Mouse (Mus musculus) liver, embryonic 12.5 days (tissue): ENCODE data around the gene Ctxn1. TPM values are rescaled to one million over a fixed set of nuclear protein-coding genes. Genes with fewer than 3 reads are reported as not detected.

ENCODE experiments used
- ATAC-seq: fragments of 200-750 bp; cut with Nextera tagmentation; 2 replicates; pipeline ENCODE4 v1.8.0; 2017; ENCODE audit warnings: moderate number of reproducible peaks, mild to moderate bottlenecking, moderate library complexity
- H3K27ac ChIP-seq: fragments of 300-500 bp; sonication (generic); 2 replicates; pipeline ENCODE4 v1.5.1; 2016; ENCODE audit warnings: mild to moderate bottlenecking
- H3K27me3 ChIP-seq: fragments of 300-500 bp; sonication (generic); replicated peaks from 2 replicates; pipeline ENCODE4 v1.6.1; 2016; ENCODE audit warnings: mild to moderate bottlenecking, moderate library complexity
- H3K36me3 ChIP-seq: fragments of 300-500 bp; sonication (generic); 2 replicates; pipeline ENCODE4 v1.6.1; 2016; ENCODE audit warnings: mild to moderate bottlenecking, moderate library complexity
- H3K4me1 ChIP-seq: fragments of 300-500 bp; sonication (generic); 2 replicates; pipeline ENCODE4 v1.6.1; 2016
- H3K4me2 ChIP-seq: fragments of 300-500 bp; sonication (generic); 2 replicates; pipeline ENCODE4 v1.6.1; 2016; ENCODE audit warnings: mild to moderate bottlenecking, moderate library complexity
- H3K4me3 ChIP-seq: fragments of 300-500 bp; sonication (generic); 2 replicates; pipeline ENCODE4 v1.5.1; 2016; ENCODE audit warnings: mild to moderate bottlenecking, moderate library complexity
- H3K9ac ChIP-seq: fragments of 300-500 bp; sonication (generic); 2 replicates; pipeline ENCODE4 v1.6.1; 2016; ENCODE audit warnings: mild to moderate bottlenecking, moderate library complexity
- H3K9me3 ChIP-seq: fragments of 300-500 bp; sonication (generic); replicated peaks from 2 replicates; pipeline ENCODE4 v1.6.1; 2016; ENCODE audit warnings: mild to moderate bottlenecking, moderate library complexity
- WGBS: fragments of 180-500 bp; shearing (Covaris S2); methylation state at CpG from one replicate; pipeline ENCODE4 v1.1.7; 2016; ENCODE audit not compliant: insufficient replicate concordance; 5-methylcytosine and 5-hydroxymethylcytosine counted together
- polyA plus RNA-seq: library from polyadenylated mRNA; unstranded; fragments of >200 nt; fragmentation: Nextera tagmentation; extraction: Ambion mirVana; gene quantifications from 2 replicates; pipeline ENCODE4 v1.2.1, GENCODE M21; 2016

Gene Ctxn1
- 5.5 and 7.1 TPM in 2 replicates for polyA plus RNA-seq

DNA sequence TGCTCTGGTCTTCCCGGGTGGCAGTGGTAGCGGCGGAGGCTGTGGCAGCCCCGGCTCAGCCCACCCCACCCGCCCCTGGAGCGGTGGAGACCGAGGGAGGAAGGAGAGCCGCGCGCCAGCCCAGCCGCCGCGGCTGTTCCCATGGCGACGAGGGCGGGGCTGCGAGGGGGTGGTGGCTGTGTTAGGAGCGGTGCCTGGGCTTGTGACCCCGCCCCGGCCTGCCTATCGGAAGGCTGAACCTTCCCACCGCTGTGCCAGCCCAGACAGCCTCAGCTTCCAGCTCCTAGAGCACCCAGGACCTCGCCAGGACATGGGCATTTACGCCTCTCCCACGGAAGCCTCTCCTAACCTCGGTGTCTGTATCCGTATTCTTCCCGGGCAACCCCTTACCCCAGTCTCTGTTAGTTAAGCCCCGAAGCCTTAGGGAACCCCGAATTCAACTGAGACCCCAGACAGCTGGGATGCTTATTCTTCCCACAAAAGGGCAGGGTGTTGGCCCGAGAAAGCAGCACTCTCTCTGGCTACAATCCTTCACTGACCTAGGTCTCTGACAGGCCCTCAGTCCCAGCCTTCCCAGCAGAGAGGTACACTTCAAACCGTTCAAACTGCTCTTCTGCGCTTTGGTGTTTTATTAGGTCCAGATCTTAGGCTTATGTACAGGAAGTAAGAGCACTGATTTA, at the start of gene Ctxn1:
Gene Ctxn1, minus strand, starts transcription at position 150 of the 680 bp plus-strand sequence.
- 9% methylated on average over 33 of the region's 33 CpGs for WGBS
- peak within 1 kb of the TSS; percentile 64 for H3K4me3 ChIP-seq
- H3K27me3 ChIP-seq = no peaks in the 10 kb centered on the region
- H3K9me3 ChIP-seq = no peaks in the 10 kb centered on the region
- peak within 1 kb of the TSS; percentile 99 for H3K4me2 ChIP-seq
- peak within 1 kb of the TSS; percentile 75 for H3K27ac ChIP-seq
- H3K9ac ChIP-seq = peak within 1 kb of the TSS; percentile 70
- peaks cover 24% of the 10 kb centered on the region for H3K4me1 ChIP-seq
- ATAC-seq = peak; percentile 94
- peaks cover 76% of the 10 kb centered on the region for H3K36me3 ChIP-seq

DNA sequence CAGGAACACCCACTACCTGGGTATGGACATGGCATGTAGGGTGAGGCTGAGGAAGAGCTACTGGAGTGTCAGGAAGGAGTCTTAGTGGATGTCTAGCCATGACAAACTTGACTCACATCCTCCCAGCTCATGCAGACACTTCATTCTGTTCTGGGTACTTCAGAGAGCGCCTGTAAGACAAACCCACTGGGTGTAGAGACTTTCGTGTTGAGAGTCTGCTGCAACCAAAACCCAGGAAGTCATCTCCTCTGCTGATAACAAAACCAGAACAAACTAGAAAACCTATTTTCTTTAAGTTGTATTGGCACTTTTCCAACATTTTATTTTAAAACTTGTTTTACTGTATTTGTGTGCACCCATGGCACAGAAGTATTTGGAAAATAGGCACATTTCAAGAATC, 46.8 kb upstream of the Ctxn1 start:
- Histone ChIP-seq H3K4me2 (no peak overlapping the region), H3K4me3 (no peak overlapping the region), H3K36me3 (peaks cover 100% of the 10 kb centered on the region), H3K9ac (no peak overlapping the region), H3K27ac (0 out of 2 replicates have a peak overlapping the region, but pooled peaks have one; percentile 59), H3K4me1 (peaks cover 29% of the 10 kb centered on the region), H3K9me3 (no peaks in the 10 kb centered on the region), H3K27me3 (no peaks in the 10 kb centered on the region)
- WGBS = 71% methylated on average over 2 of the region's 2 CpGs
- no peak for ATAC-seq

DNA sequence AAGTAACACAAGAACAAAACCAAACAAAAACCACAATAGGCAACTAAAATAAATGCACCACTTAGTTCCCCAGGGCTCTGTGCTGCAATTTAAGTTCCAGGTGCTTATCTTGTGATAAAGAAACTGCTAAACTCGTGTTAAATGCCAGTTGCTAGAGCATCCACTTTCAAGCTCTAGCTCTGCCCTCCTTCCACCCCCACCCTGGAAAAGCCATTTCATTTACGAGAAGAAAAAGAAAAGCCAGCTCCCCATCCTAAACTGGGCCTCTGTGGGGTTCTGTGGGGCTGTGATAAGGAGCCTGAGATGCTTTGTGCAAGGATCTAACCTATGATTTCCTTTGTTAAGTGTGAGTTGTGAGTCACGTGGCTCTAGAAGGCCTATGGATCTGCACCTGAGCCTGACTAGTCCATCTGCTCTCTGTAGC, 45.1 kb upstream of the Ctxn1 start:
- peak overlapping the region; percentile 59 for H3K27ac ChIP-seq
- H3K4me3 ChIP-seq = no peak overlapping the region
- peaks cover 99% of the 10 kb centered on the region for H3K36me3 ChIP-seq
- peaks cover 29% of the 10 kb centered on the region for H3K4me1 ChIP-seq
- H3K9ac ChIP-seq = no peak overlapping the region
- ATAC-seq = peak; percentile 91
- WGBS = 25% methylated on average over 3 of the region's 3 CpGs
- no peaks in the 10 kb centered on the region for H3K9me3 ChIP-seq
- H3K4me2 ChIP-seq = peak overlapping the region; percentile 19; the same call in 1 of the 2 replicates
- H3K27me3 ChIP-seq = no peaks in the 10 kb centered on the region

DNA sequence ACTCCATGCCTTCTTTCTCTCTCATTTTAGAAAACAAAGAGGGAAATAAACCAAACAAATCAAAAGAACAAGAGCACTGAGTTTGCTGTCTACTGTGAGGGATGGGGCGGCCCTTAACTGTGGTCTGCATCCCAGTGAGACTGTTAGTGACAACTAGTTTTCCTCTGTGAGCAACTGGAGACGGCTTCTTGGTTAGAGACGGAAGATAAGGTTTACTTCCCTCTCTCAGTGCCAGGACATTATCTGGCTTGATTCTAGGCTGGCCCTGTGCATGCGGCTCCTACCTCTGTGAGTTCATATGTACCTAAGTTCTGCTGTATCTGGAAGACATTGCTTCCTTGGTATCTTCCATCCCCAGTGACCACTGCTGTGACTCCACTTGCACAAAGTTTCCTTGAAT, 38.7 kb upstream of the Ctxn1 start:
- WGBS = 63% methylated on average over 4 of the region's 4 CpGs
- Histone ChIP-seq H3K27me3 (no peaks in the 10 kb centered on the region), H3K9me3 (no peaks in the 10 kb centered on the region), H3K27ac (no peak overlapping the region), H3K4me2 (no peak overlapping the region), H3K9ac (no peak overlapping the region), H3K4me3 (no peak overlapping the region), H3K36me3 (peaks cover 98% of the 10 kb centered on the region), H3K4me1 (no peaks in the 10 kb centered on the region)
- ATAC-seq = no peak

DNA sequence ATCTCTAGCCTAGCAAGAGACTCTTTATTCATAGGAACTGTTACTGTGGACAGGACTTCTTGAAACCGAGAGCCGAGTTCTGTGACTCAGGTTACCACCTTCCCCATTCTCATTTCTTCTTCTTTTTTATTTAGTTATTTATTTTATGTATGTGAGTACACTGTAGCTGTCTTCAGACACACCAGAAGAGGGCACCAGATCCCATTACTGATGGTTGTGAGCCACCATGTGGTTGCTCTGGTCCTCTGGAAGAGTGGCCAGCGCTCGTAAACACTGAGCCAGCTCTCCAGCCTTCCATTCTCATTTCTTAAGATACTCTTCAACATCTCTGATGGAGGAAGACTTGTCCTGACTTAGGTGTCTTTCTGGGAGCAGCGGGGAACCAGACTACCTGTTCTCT, 33.7 kb upstream of the Ctxn1 start:
- no peaks in the 10 kb centered on the region for H3K9me3 ChIP-seq
- no peak overlapping the region for H3K4me2 ChIP-seq
- no peak for ATAC-seq
- H3K4me3 ChIP-seq = no peak overlapping the region
- H3K36me3 ChIP-seq = peaks cover 98% of the 10 kb centered on the region
- no peak overlapping the region for H3K9ac ChIP-seq
- H3K27ac ChIP-seq = no peak overlapping the region
- 84% methylated on average over 5 of the region's 5 CpGs for WGBS
- no peaks in the 10 kb centered on the region for H3K4me1 ChIP-seq
- no peaks in the 10 kb centered on the region for H3K27me3 ChIP-seq

DNA sequence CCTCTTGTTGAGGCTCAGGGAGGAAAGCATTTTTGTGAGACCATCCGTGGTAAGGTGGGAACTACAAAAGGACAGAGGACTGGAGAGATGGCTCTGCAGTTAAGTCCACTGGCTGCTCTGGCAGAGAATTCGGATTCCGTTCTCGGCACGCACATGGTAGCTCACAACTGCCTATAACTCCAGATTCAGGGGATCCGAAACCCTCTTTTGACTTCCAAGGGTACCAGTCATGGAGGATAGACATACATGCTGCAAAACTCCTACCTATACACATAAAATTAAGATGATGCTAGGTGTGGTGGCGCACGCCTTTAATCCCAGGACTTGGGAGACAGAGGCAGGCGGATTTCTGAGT, 17.0 kb upstream of the Ctxn1 start:
- peak overlapping the region; percentile 88 for H3K4me3 ChIP-seq

DNA sequence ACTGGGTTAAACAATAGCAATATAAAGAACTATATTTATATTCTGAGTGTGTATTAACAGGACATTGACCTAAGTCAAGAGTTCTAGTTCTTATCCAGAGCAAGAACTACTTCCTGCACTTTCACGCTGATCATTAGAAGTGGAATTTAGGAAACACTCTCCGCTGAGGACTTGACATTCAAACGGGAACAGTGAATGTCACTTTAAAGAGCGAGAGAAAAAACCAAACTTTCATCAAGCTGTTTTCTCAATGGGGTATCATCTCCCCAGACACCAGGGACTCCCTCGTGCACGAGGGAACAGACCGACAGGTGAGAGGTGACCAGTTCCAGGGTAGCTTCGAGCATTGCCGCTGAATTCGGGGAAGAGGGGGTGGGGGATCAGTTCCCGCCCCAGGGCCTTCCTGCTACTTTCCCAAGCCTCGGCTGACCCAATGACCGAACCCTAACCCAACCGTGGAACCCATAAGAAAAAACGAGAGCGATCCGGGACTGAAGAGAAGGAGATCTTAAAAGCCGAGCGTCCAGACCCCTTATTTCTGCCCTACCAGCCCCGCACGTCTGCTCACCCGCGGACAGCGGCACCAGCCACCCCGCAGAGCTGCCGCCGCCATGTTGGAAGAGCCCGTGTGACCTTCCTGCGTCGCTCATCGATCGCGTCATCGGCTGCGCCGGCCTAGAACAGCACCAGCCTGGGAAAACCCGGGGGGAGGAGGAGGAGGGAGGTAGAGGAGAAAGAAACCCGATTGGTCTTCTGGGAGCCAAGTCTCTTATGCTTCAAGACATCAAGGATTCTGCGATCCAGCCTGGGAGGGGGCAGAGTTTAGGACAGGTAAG, 16.4 kb upstream of the Ctxn1 start, which contains the start of gene Timm44:
Gene Timm44, minus strand, starts transcription at position 639 of the 836 bp plus-strand sequence.
- under 1% methylated on average over 39 of the region's 39 CpGs for WGBS
- ATAC-seq = peak; percentile 96
- Histone ChIP-seq H3K4me3 (peak within 1 kb of the TSS; percentile 88), H3K9me3 (no peaks in the 10 kb centered on the region), H3K9ac (peak within 1 kb of the TSS; percentile 85), H3K36me3 (peaks cover 37% of the 10 kb centered on the region), H3K27ac (peak within 1 kb of the TSS; percentile 70), H3K4me1 (peaks cover 28% of the 10 kb centered on the region), H3K4me2 (peak within 1 kb of the TSS; percentile 86), H3K27me3 (no peaks in the 10 kb centered on the region)

More for the DNA sequence above, 17.0 kb upstream of the Ctxn1 start:
- peak overlapping the region; percentile 86 for H3K4me2 ChIP-seq
- peaks cover 31% of the 10 kb centered on the region for H3K36me3 ChIP-seq
- H3K9me3 ChIP-seq = no peaks in the 10 kb centered on the region
- H3K27ac ChIP-seq = peak overlapping the region; percentile 70
- no peaks in the 10 kb centered on the region for H3K27me3 ChIP-seq
- ATAC-seq = peak; percentile 62; the same call in 1 of the 2 replicates
- 21% methylated on average over 9 of the region's 9 CpGs for WGBS
- peaks cover 28% of the 10 kb centered on the region for H3K4me1 ChIP-seq
- peak overlapping the region; percentile 85 for H3K9ac ChIP-seq

DNA sequence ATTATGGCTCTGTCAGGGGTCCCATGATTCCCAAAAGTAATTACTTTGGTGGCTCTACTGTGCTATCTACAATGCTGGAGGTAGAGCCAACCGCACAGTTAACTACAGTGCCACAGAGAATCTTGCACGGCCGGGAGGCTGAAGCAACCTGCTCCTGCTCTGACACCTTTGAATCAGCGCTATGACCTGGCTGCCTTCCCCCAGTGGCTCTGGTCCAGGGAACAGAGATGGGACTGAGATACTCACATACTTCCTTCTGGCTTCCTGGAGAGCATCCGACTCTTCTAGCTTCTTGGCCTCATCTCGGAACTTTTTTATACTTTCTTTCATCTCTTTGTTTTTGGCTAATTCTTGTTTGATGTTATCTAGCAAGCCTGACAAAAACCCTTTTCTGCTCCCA, 10.5 kb upstream of the Ctxn1 start:
- peaks cover 96% of the 10 kb centered on the region for H3K36me3 ChIP-seq

DNA sequence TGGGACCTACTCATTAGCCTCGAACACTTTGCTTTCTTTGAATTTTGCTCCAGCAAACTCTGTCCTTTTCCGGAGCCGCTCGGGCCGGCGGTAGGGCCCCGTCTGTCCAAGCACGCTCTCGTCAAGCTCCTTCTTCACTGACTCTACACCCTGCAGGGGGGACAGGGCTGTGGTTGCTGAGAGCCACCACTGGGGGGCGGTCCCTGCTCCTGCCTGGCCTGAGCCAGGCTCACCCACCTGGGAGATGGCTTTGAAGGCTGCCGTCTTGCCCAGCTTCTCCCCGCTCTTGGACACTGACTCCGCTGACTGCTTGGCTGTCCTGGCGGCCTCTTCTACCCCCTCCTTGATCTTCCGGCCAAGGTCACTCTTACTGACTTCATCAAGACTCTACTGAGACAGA, 8.6 kb upstream of the Ctxn1 start:
- Histone ChIP-seq H3K9me3 (no peaks in the 10 kb centered on the region), H3K27me3 (no peaks in the 10 kb centered on the region), H3K36me3 (peaks cover 100% of the 10 kb centered on the region), H3K4me1 (no peaks in the 10 kb centered on the region), H3K9ac (no peak overlapping the region), H3K4me3 (no peak overlapping the region), H3K4me2 (no peak overlapping the region), H3K27ac (no peak overlapping the region)
- peak; percentile 63; the same call in 1 of the 2 replicates for ATAC-seq
- 84% methylated on average over 15 of the region's 15 CpGs for WGBS

More for the DNA sequence above, 10.5 kb upstream of the Ctxn1 start:
- H3K4me2 ChIP-seq = no peak overlapping the region
- H3K27ac ChIP-seq = no peak overlapping the region
- H3K9ac ChIP-seq = no peak overlapping the region
- H3K4me1 ChIP-seq = peaks cover 13% of the 10 kb centered on the region
- no peak overlapping the region for H3K4me3 ChIP-seq
- WGBS = 85% methylated on average over 6 of the region's 6 CpGs
- ATAC-seq = no peak
- no peaks in the 10 kb centered on the region for H3K27me3 ChIP-seq
- H3K9me3 ChIP-seq = no peaks in the 10 kb centered on the region

DNA sequence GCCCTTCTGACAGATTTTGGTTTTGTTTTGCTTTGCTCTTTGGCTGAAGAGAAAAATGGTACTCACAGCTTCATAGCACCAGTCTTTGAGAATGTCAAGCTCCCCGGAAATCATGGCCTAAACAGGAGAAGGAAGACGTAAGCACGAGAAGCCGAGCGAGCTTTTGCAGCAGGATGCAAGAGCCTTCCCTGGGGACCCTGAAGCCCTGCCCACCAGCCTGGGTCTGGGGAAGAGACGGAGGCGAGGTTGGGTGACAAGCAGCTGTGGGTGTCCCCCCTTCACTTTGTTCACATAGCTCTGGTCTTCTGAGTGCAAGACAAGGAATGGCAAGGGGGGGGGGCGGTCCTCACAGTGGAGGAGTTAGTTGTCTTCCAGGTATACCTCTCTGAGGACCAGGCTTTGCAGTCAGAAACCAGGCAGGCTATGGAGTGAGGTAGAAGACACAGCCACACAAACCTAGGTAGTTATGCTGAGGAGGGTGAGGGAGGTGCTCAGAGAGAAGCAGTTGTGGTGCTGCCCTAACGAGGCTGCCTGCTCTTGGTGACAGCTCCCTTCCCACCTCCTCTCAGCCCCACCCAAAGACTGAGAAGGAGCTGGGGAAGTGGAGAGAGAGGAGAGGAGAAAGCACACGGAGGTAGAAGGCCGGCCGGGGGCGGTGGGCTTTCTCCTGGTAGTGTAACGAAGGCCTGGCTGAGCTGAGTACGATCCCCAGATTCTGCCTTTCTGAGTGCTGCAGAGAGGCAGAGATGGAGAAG, 6.3 kb upstream of the Ctxn1 start:
- peaks cover 100% of the 10 kb centered on the region for H3K36me3 ChIP-seq
- H3K4me2 ChIP-seq = no peak overlapping the region
- H3K4me3 ChIP-seq = no peak overlapping the region
- H3K27ac ChIP-seq = no peak overlapping the region
- WGBS = 84% methylated on average over 15 of the region's 15 CpGs
- ATAC-seq = no peak
- H3K9ac ChIP-seq = no peak overlapping the region
- H3K9me3 ChIP-seq = no peaks in the 10 kb centered on the region
- no peaks in the 10 kb centered on the region for H3K27me3 ChIP-seq
- no peaks in the 10 kb centered on the region for H3K4me1 ChIP-seq

DNA sequence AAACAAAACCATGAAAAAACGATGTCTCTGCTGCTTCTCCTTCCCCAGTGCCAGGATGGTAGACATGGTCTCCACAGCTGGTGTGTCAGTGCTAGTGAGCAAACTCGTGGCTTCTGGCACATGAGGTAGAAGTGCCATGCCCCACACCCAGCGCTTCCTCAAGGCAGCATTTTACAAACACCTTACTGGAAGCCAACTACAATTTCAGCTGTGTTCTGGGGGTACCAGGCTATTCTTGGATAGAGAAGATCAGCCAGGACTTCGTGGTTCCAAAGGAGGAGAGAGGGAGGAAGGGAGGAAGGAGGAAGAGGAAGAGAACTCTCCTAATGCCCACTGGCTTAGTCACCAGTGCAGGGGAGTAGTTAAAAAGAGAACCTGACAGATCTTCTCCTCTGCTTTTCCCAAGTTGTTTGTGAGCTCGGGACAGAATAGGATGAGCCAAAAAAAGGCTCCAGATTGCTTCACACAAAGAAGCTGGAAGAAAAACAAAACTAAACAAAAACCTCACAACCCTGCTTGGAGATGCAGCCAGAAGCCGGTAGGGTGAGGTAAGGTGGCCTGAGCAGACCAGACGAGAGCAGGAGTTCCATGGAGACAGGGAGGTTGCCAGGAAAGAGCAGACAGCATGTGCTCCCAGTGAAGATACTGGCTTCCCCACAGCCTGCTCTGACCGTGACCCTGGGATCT, 4.2 kb upstream of the Ctxn1 start:
- H3K27me3 ChIP-seq = no peaks in the 10 kb centered on the region
- no peak overlapping the region for H3K4me3 ChIP-seq
- ATAC-seq = no peak
- H3K9me3 ChIP-seq = no peaks in the 10 kb centered on the region
- peaks cover 18% of the 10 kb centered on the region for H3K4me1 ChIP-seq
- H3K36me3 ChIP-seq = peaks cover 88% of the 10 kb centered on the region
- H3K4me2 ChIP-seq = no peak overlapping the region
- no peak overlapping the region for H3K9ac ChIP-seq
- WGBS = 73% methylated on average over 8 of the region's 8 CpGs
- H3K27ac ChIP-seq = no peak overlapping the region
